Mouse (Mus musculus) frontal cortex, postnatal 10 days (tissue): ENCODE results near the gene Jpt2.
"Not testable (repeated sequence)": the region's sequence is repeated elsewhere in the genome, so short reads cannot be mapped to it uniquely, and the experiment has no call there.

Experiments
- DNase-seq, 2 experiments: peaks; one replicate each; pipeline ENCODE4 v3.0.0; 2022; ENCODE audit warnings: low spot score in 2 of 2, mixed read lengths in 1 of 2

Gene Jpt2

DNA sequence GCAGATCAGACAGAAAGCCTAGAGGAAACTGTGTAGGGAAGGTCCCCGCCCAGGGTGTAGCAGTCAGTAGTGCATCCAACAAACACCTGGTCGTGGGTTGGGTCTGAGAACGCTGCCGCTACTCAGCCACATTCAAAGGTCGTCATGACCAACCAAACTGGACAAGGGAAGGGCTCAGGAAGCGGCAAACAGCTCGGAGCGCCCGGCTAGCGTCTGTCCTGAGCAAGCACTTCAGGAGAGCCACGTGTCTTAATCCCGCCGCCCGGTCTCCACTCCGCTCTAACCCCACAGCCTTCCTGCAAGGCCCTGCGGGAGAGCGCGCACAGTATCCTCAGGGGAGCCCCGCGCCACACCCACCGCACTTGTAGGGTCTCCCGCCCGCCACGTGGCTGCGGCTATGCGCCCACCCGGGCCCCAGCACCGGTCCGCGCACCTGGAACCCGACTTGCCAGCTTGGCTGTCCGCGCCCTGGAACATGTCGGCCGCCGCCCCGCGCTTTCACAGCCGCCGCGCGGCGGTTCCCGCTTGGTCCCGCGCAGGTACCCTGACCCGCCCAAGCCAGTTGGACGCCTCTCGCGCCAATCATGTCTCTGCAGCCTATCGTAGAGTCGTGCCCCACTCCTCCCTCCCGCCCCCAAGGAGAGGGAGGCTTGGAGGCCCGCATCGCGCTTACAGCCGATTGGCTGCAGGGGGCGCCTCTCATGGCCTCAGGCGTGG lies at the start of gene Jpt2:
TSS of gene Jpt2 (minus strand) at position 555 of the 717 bp plus-strand sequence.
- peak; percentile 95 to 97 for DNase-seq

DNA sequence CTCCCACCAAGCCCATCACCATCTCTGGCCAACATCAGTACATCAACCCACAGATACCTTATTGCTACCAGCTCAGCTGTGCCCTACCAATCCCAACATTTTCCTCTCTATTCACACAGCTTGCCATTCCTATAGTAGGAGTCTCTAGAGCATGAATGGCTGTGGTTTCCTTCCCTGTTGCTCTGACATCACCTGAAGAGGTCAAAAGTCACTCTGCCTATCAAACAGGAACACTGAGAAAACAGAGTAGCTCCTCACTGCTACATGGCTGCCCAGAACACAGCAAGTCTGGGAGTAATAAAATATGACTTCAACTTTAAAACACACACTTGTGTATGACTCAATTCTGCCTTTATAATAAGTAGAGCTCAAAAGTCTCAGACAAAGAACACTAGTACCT lies 47.0 kb upstream of the Jpt2 start:
- DNase-seq: no peak

DNA sequence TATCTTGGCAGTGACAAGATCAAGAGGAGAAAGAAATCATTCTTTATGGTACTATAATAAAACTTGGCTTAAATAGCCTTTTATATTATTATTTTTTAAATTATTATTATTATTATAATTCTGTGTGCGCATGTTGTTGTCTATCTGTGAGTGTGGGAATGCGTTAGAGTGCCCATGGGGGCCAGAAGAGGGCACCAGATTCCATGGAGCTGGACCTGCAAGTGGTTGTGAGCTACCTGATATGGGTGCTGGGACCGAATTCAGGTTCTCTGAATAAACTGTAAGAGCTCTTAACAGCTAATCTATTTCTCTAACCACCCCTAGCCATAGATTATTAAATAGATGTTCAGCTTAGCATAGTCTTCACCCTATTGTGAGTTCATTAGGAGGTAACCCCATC lies 44.6 kb upstream of the Jpt2 start:
- no peak for DNase-seq

DNA sequence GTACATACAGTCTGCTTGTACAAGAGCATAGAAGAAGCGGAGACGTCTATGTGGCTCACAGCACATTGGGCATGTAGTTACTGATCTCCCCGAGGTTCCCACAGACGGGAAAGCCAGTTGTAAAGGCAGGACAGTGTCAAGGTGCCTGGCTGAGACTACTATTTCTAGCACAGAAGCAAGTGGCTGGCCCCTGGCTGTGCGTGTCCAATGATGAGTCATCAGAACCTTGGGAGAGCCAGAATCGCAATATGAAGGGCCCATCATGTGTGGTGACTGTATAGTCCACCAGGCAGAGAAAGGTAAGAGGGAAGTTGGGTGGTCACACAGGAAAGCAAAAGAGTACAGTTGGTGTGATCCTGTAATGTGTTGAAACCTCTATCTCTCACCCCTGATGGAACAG lies 34.2 kb upstream of the Jpt2 start:
- no peak for DNase-seq

DNA sequence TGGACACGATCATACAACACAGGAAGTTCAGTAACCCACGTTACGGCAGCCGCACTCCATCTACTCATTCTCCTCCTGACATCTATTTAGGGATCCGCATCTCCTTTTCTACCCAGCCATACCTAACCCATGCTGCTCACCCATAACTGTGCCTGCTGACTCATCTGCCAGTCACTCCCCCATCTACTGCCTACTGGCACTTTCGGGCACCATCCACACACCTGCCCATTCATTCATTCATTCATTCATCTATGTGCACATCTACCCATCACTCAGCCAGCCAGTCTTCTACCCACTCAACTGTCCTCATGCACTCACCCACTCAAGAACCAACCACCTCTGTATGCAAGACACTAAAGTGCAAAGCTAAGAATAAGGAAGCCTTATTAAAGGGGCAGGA lies 26.7 kb upstream of the Jpt2 start:
- no peak for DNase-seq

DNA sequence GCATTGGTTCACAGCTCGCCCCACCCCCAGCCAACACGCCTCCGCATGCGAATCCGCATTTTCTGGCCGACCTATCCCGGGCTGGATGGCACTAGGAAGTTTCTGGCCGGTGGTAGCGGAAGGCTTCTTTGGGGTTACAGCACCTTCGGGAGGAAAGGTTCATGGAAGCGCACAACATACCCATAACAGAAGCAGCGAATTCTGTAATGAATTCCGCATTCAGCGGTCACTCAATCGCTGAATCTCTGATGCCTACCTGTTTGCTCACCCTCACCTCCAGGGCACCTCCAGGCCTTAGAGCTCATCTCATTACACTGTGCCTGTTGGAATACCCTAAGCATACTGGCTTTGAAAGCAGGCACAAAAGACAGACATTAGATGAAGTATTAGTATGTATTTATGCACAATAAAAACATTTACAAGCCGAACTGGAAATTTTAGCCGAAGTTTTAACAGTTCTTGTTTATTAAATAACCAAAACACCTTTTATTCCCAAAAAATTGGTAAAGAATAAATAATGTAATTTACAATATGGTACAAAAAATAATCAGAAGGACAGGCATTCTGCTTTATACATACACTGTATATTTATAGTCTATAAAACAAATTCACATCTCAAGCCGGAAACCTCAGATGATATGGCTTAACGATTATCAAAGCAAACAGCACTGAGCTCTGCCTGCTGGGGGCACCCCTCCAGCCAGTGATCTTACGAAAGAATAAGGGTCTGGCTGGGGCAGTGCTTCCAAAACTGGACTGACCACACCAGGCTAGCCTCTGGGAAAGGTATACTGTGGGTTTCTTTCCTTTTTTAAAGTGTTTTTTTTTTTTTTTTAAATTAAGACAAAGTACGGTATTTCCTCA lies 595 bp upstream of the Jpt2 start:
- no peak for DNase-seq

DNA sequence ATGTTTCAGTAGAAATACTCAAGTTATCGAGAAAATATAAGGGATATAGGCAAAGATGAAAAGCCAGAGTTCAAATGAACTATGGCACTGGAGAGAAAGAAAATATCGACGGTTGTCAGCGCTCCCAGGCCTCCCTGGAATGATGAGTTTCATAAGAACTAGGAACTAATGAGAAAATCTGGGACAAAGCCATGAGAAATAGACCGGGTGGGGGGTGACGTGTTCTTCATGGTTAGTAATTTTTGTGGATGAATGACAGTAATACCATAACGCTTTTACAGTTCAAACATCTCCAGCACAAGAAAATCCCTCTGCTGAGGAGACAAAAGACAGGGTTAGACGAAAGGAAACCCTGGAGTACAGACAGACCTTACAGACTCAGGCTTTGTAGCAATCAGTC lies 1.1 kb downstream of the Jpt2 start:
- no peak for DNase-seq

DNA sequence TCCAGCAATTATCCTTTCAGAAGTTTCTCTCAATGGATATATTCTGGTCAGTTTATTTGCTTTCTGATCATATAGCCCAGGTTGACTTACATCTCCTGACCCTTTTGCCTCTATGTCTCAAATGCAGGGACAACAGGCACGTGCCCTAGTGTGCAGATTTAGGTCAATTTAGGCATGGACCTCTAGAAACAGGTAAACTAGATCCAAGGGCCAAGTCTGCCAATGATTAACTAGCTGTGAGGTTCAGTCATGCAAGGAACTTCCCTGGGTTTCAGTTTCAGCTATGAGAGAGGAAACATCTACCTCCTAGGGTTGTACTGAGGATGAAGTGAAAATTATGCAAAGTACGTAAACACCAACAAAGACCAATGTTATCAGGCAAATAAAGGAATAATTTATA lies 7.2 kb downstream of the Jpt2 start:
- DNase-seq: no peak

DNA sequence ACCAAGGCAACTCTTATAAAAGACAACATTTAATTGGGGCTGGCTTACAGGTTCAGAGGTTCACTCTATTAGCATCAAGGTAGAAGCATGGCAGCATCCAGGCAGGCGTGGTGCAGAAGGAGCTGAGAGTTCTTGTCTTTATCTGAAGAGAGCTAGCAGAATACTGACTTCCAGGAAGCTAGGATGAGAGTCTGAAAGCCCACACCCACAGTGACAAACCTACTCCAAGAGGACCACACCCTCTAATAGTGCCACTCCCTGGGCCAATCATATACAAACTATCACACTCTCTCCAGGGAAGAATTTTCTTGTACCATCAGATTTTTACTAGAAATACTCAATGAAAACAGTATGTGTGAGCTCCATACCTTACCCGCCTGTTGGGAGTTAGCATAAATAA lies 9.8 kb downstream of the Jpt2 start:
- no peak for DNase-seq

DNA sequence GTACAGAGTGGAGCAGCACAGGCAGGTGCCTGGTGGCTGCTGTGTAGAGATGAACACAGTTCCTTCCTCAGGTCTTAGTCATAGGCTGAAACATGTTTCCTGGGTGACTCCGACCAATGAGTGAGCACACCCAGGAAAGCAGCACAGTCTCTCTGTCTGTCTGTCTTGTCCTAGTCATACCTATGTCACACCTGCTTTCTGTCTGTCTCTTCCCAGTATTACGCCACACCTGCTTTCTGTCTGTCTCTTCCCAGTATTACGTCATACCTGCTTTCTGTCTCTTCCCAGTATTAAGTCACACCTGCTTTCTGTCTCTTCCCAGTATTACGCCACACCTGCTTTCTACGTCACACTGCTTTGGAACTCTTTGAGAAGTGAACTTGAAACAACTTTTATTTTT lies 12.3 kb downstream of the Jpt2 start:
- DNase-seq: no peak

DNA sequence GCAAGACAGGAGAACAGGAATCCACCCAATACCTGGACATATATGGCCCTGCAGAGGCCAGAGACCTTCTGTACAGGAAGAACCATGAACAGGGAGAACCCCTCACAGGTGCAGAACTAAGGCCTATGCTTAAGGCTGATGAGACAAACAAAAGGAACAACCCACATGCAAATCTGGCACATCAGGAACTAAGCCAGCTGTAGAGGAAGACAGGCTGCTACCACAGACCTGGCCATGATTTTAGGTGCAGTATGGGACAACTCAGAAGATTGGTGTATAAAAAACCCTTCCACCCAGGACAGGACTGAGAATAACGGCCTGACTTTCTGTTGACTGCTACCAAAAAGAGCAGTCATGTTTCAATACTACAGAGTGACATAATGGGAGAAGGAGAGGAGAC lies 16.9 kb downstream of the Jpt2 start:
- not testable (repeated sequence) for DNase-seq

DNA sequence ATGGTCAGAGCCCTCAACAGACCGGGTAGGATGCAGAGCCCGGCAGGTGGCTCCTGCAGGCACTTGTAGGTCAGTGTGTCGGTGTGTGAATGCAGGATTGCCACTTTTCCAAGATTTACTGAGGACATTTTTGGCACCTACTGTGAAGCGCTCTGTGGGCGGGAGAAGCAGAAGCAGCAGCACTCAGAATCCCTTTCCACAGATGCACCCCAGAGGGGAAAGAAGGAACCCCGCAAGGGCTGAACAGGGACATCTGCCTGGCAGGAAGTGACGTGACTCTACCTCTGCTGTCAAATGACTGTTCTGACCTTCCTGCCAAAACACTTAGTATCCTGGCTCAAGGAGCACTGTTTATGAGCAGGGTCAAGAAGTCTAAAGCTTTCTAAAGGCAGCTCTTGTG lies 17.5 kb downstream of the Jpt2 start:
- DNase-seq: peak; percentile 22 to 50

DNA sequence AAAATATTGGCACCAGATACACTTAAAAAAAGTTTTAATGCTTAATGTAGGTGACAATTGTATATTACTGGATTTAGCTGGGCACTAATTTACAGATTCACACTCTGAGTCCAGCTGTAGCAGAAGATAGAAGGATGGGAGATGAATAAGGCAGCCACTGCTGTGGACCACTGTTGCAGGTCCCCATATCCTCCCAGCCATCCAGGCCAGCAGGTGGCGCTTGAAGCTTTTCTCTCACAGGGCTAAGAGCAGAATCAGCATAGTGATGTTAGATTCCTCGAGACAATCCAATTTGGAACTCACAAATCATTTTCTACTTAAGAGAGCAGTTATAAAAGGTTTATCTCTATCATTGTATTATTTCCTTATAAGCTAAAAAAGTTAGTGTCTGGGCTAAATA lies 18.0 kb downstream of the Jpt2 start:
- peak in 1 of 2 experiments; percentile 29 for DNase-seq

DNA sequence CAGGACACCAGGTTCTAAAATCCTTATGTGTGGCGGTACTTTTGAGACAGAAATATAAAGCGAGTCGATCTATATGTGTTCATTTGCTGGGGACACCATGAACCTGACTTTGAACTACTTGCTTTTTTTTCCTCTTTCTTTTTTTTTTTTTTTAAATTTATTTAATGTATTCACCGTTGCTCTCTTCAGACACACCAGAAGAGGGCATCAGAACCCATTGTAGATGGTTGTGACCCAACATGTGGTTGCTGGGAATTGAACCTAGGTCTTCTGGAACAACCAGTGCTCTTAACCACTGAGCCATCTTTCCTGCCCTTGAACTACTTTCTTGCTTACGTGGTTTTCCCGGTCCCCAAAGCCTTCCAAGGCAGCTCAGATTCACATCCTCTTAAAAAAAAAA lies 23.2 kb downstream of the Jpt2 start:
- DNase-seq: no peak

DNA sequence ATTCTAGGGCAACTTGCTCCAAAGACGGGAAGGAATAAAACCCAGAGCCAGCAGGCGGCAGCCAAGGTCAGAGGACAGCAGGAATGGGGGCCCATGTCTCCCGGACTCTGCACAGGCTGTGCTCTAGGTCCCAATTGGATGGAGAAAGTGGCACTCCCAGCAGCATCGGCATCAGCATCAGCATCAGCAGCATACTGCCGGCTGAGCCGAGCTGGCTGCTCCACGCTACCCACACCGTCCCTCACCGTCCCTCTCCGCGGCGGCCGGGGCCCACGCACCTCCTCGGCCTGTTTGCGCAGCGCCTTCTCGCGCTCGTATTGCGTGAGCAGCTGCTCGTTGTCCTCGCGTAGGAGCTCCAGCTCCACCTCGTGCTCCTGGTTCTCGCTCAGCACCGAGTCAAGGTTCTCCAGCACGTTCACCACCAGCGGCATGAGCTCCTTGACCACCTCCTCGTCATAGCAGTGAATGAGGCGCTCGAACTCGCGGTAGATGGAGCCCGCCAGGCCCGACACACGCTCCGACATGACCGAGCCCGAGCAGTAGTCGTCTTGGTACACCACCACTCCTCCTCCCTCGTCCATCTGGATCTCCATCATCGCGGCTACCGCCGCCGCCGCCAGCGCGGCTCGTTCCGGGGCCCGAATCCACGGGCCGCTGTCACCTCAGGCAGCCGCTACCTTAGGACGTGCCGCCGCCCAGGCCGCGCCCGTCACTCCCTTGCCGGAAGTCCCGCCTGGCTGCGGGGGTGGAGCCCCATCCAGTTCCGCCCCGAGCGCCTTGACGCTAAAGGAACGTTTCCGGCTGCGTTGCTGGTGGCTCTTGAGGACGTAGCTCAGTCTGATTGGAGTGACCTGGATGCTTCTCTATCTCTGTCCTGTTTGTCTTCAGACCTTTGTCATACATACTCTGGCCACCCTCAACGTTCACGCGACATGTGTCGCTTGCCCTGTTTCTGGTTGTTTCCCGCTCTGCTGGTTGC lies 23.9 kb downstream of the Jpt2 start, which contains the start of gene Mapk8ip3:
TSS of gene Mapk8ip3 (minus strand) at position 719 of the 979 bp plus-strand sequence.
- DNase-seq: peak; percentile 91 to 94

DNA sequence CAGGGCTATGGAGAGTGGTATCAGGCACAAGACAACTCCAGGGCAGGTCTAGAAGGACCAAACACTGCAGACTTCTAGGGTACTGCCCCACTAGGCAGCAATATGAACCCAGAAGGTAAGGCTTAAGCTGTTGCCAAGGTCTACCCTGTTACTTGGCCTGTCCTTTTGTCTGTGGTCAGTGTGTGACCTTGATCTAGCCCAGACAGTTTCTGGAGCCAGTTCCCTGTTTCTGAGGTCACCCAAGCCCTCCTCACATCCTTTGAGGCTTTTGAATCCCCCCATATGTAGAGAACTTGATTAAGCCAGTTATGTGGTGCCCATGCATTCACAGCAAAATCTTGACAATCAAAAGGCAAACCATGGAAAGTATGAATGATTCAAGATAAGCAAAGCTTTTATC lies 24.8 kb downstream of the Jpt2 start:
- DNase-seq: no peak

DNA sequence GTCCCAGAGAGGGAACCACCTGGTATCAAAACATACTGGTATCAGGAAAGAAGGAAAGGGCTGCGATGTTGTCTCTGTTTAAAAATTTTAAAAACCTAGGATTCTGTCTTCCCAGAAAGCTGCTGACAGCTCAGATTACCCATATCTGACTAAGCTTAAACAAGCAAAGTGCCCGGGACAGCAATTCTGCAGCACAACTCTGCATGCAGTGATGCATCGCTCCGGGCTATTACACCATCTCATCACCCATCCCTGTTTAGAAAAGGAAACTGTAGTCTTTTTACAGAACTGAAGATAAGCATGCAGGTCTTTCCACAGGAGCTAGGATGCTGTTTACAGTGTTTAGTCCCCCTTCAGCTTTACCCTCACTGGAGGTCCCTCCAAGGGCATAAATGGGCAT lies 25.6 kb downstream of the Jpt2 start:
- DNase-seq: no peak

DNA sequence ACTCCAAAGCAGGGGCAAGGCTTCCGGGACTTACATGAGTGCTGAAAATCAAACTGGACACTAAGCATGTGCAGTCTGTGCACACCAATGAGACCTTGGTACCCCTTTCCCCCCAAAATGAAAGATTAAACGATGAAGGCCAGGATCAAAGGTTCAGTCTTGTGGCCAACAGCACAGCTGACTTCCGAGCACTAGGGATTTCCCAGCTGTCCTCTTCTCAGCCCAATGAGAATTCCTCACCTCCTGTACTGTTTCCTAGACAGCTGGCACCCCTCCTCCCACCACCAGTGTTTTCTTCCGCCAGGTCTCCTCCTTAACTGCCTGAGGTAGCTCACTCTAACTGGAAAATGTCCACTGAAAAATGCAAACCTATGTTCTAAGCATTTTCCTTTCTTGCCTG lies 27.3 kb downstream of the Jpt2 start:
- no peak for DNase-seq

DNA sequence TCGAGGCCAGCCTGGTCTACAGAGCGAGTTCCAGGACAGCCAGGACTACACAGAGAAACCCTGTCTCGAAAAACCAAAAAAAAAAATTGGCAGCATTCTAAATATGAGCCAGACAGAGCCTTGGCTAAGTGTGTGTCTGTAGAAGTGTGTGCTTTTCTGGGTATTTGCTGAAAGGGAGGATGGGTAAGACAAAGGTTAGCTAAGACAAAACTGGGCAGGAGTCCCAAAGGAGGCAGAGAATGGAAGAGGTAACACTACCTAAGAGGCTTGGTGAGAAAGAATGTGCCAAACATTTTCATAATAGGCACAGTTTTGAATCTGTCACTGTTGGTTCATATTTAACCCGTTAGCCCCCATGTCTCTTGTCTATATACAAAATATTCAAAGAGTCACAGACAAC lies 28.1 kb downstream of the Jpt2 start:
- no peak for DNase-seq

DNA sequence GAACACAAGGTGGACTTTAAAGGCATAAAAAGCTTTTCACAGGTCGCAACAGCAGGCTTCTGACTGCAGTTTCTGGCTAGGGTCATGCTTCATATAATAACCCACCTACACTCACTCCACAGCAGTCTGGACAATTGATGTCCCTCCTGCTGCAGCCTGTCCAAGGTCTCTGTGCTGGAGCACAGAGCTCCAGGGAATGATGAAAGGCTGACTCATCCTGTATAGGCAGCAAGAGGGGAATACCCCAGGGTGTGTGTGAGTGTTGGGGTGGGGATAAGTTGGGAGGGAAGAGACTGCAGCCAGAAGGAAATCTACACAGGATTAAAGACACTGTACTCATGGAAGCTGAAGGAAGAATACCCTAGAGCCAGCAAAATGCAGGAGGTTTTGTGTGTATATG lies 31.0 kb downstream of the Jpt2 start:
- DNase-seq: no peak

DNA sequence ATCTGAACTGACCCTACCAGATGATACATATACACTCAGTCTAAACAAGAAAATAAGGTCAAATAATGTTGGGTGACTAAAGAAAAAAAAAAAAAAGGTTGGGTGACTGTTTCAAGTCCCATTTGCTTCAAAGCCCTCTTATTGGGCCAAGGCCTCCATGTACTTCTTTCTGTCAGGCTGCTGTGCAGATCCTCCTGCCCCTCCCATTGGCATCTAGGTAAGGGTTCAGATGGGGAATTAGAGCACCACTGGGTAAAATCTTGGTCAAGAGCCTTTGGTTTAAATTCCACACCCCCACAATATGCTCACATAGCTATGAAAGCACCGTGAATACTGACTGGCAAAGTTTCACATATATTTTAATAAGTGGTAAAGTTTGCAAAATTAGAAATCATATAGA lies 37.2 kb downstream of the Jpt2 start:
- no peak for DNase-seq

DNA sequence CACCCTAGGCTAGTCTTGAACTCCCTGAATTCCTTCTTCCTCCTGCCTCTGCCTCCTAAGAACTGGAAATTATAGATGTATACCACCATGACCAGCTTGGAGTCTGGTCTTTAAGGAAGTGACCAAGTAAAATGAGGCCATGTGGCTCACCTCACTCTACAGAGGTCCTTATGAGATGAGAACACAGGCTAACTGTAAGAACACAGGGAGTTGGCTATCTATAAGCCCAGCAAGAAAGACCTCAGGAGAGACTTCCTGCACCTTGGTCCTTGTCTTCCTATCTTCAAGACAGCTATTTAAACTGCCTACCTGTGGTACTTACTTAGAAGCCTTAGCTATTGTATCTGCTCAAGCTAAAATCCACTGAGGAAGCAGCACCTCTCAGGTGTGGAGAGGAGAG lies 46.5 kb downstream of the Jpt2 start:
- no peak for DNase-seq
